Mouse (Mus musculus) embryonic facial prominence, embryonic 11.5 days (tissue): ENCODE measurements around the gene Inca1. TPM values are rescaled to one million over a fixed set of nuclear protein-coding genes. Genes with fewer than 3 reads are reported as not detected.

Source experiments
- ATAC-seq: fragments of 200-750 bp; cut with Nextera tagmentation; replicated peaks from 2 replicates; pipeline ENCODE4 v1.8.0; 2017; ENCODE audit warnings: low read depth; ENCODE audit not compliant: insufficient number of reproducible peaks, low FRiP score, low TSS enrichment
- DNase-seq: peaks from one replicate; pipeline ENCODE4 v3.0.0-alpha.2; 2015; ENCODE audit warnings: low spot score
- H3K27ac ChIP-seq: fragments of 300-500 bp; sonication (generic); replicated peaks from 2 replicates; pipeline ENCODE4 v1.5.1; 2014; ENCODE audit warnings: mild to moderate bottlenecking, low read depth, low read length, control low read depth
- H3K27me3 ChIP-seq: fragments of 300-500 bp; sonication (generic); 2 replicates; pipeline ENCODE4 v1.6.1; 2014; ENCODE audit warnings: mild to moderate bottlenecking, low read length, moderate library complexity, mixed read lengths; ENCODE audit not compliant: control insufficient read depth, insufficient read depth
- H3K36me3 ChIP-seq: fragments of 300-500 bp; sonication (generic); replicated peaks from 2 replicates; pipeline ENCODE4 v1.6.1; 2014; ENCODE audit warnings: low read depth, mild to moderate bottlenecking, low read length, moderate library complexity, mixed read lengths; ENCODE audit not compliant: control insufficient read depth, insufficient read depth
- H3K4me1 ChIP-seq: fragments of 300-500 bp; sonication (generic); 2 replicates; pipeline ENCODE4 v1.6.1; 2014; ENCODE audit warnings: low read length, mixed read lengths; ENCODE audit not compliant: control insufficient read depth, insufficient read depth
- H3K4me2 ChIP-seq: fragments of 300-500 bp; sonication (generic); 2 replicates; pipeline ENCODE4 v1.6.1; 2014; ENCODE audit warnings: low read depth, mild to moderate bottlenecking, control low read depth, low read length, moderate library complexity
- H3K4me3 ChIP-seq: fragments of 300-500 bp; sonication (generic); 2 replicates; pipeline ENCODE4 v1.5.1; 2014; ENCODE audit warnings: low read depth, low read length, control low read depth
- H3K9ac ChIP-seq: fragments of 300-500 bp; sonication (generic); replicated peaks from 2 replicates; pipeline ENCODE4 v1.6.1; 2014; ENCODE audit warnings: mild to moderate bottlenecking, control low read depth, low read length
- H3K9me3 ChIP-seq: fragments of 300-500 bp; sonication (generic); replicated peaks from 2 replicates; pipeline ENCODE4 v1.6.1; 2016; ENCODE audit warnings: mild to moderate bottlenecking, low read length, inconsistent platforms, mixed read lengths; ENCODE audit not compliant: control insufficient read depth
- WGBS: fragments of 180-500 bp; shearing (Covaris S2); extraction: QIAGEN DNeasy Blood & Tissue Kit; methylation state at CpG from one replicate; pipeline ENCODE4 v1.1.7; 2014; 5-methylcytosine and 5-hydroxymethylcytosine counted together
- polyA plus RNA-seq: library from polyadenylated mRNA; unstranded; fragments of >200 nt; fragmentation: Nextera tagmentation; extraction: Ambion mirVana; gene quantifications from 2 replicates; pipeline ENCODE4 v1.2.1, GENCODE M21; 2014

Gene Inca1
- polyA plus RNA-seq, 1 experiment from 2014 or later, result 0.73 TPM

GRCm38 (mm10) chr11:70657573-70657972 is 42.4 kb downstream of the Inca1 start:
- Histone ChIP-seq H3K4me3 (no peak overlapping the region), H3K9ac (0 out of 2 replicates have a peak overlapping the region, but pooled peaks have one; percentile 7), H3K4me1 (peaks cover 9% of the 10 kb centered on the region), H3K27ac (peak overlapping the region; percentile 97; the same call in 1 of the 2 replicates), H3K36me3 (peaks cover 3% of the 10 kb centered on the region), H3K9me3 (no peaks in the 10 kb centered on the region), H3K4me2 (peak overlapping the region; percentile 95; the same call in 1 of the 2 replicates), H3K27me3 (no peaks in the 10 kb centered on the region)
- DNase-seq (no peak), ATAC-seq (no peak)
- 47% methylated on average over 6 of the region's 6 CpGs for WGBS

- peak within 1 kb of the TSS; percentile 97 for H3K27ac ChIP-seq
- peaks cover 9% of the 10 kb centered on the region for H3K4me1 ChIP-seq
- H3K27me3 ChIP-seq, result no peaks in the 10 kb centered on the region
- peaks cover under 1% of the 10 kb centered on the region for H3K36me3 ChIP-seq
- peak within 1 kb of the TSS; percentile 97 for H3K9ac ChIP-seq
- peak within 1 kb of the TSS; percentile 100 for H3K4me3 ChIP-seq
- 4% methylated on average over 3 of the region's 3 CpGs for WGBS
- H3K9me3 ChIP-seq, result no peaks in the 10 kb centered on the region
- H3K4me2 ChIP-seq, result peak within 1 kb of the TSS; percentile 95
- ATAC-seq (no peak), DNase-seq (no peak)
Observed at GRCm38 (mm10) chr11:70656964-70657363, 43.0 kb downstream of the Inca1 start, which contains the start of gene Eno3. Gene Eno3, plus strand, starts transcription at chr11:70657202.

GRCm38 (mm10) chr11:70656456-70656927 is 43.5 kb downstream of the Inca1 start:
- peaks cover under 1% of the 10 kb centered on the region; the same call in 1 of the 2 replicates for H3K36me3 ChIP-seq
- peak overlapping the region; percentile 100 for H3K4me3 ChIP-seq
- H3K27me3 ChIP-seq, result no peaks in the 10 kb centered on the region
- H3K27ac ChIP-seq, result peak overlapping the region; percentile 97
- ATAC-seq (peak; percentile 31; the same call in 1 of the 2 replicates), DNase-seq (peak; percentile 80)
- H3K4me2 ChIP-seq, result peak overlapping the region; percentile 95
- H3K9me3 ChIP-seq, result no peaks in the 10 kb centered on the region
- WGBS, result 4% methylated on average over 16 of the region's 16 CpGs
- peak overlapping the region; percentile 97 for H3K9ac ChIP-seq
- H3K4me1 ChIP-seq, result peaks cover 9% of the 10 kb centered on the region

GRCm38 (mm10) chr11:70655571-70656455 is 44.1 kb downstream of the Inca1 start:
- H3K9me3 ChIP-seq, result no peaks in the 10 kb centered on the region
- peaks cover 9% of the 10 kb centered on the region for H3K4me1 ChIP-seq
- H3K9ac ChIP-seq, result peak overlapping the region; percentile 97
- peak; percentile 20 for ATAC-seq
- H3K36me3 ChIP-seq, result peaks cover 7% of the 10 kb centered on the region
- peak; percentile 69 for DNase-seq
- H3K27me3 ChIP-seq, result no peaks in the 10 kb centered on the region
- peak overlapping the region; percentile 100 for H3K4me3 ChIP-seq
- peak overlapping the region; percentile 95 for H3K4me2 ChIP-seq
- under 1% methylated on average over 61 of the region's 61 CpGs for WGBS
- peak overlapping the region; percentile 97 for H3K27ac ChIP-seq

GRCm38 (mm10) chr11:70654923-70655570 is 44.9 kb downstream of the Inca1 start:
- peak overlapping the region; percentile 100 for H3K4me3 ChIP-seq
- H3K4me1 ChIP-seq, result peaks cover 9% of the 10 kb centered on the region

GRCm38 (mm10) chr11:70654198-70654922 is 45.6 kb downstream of the Inca1 start, which contains the start of gene Pfn1:
Gene Pfn1, minus strand, starts transcription at chr11:70654644.
- Histone ChIP-seq H3K4me3 (peak within 1 kb of the TSS; percentile 100), H3K4me1 (peaks cover 9% of the 10 kb centered on the region), H3K27ac (peak within 1 kb of the TSS; percentile 97), H3K27me3 (no peaks in the 10 kb centered on the region), H3K9me3 (no peaks in the 10 kb centered on the region), H3K9ac (peak within 1 kb of the TSS; percentile 97), H3K4me2 (peak within 1 kb of the TSS; percentile 95), H3K36me3 (peaks cover 17% of the 10 kb centered on the region)
- DNase-seq (peak; percentile 91), ATAC-seq (peak; percentile 26)
- 0% methylated on average over 52 of the region's 61 CpGs for WGBS

More at GRCm38 (mm10) chr11:70654923-70655570, 44.9 kb downstream of the Inca1 start:
- H3K9me3 ChIP-seq, result no peaks in the 10 kb centered on the region
- peaks cover 13% of the 10 kb centered on the region for H3K36me3 ChIP-seq
- ATAC-seq, result peak; percentile 37
- DNase-seq, result peak; percentile 89
- WGBS, result 0% methylated on average over 43 of the region's 48 CpGs
- peak overlapping the region; percentile 95 for H3K4me2 ChIP-seq
- peak overlapping the region; percentile 97 for H3K9ac ChIP-seq
- peak overlapping the region; percentile 97 for H3K27ac ChIP-seq
- H3K27me3 ChIP-seq, result no peaks in the 10 kb centered on the region

- ATAC-seq (peak; percentile 26), DNase-seq (peak; percentile 79)
- peaks cover 9% of the 10 kb centered on the region for H3K4me1 ChIP-seq
- under 1% methylated on average over 59 of the region's 63 CpGs for WGBS
- peak overlapping the region; percentile 95 for H3K4me2 ChIP-seq
- peaks cover 17% of the 10 kb centered on the region for H3K36me3 ChIP-seq
- H3K4me3 ChIP-seq, result peak overlapping the region; percentile 100
- no peaks in the 10 kb centered on the region for H3K9me3 ChIP-seq
- peak overlapping the region; percentile 97 for H3K9ac ChIP-seq
- no peaks in the 10 kb centered on the region for H3K27me3 ChIP-seq
- H3K27ac ChIP-seq, result peak overlapping the region; percentile 97
Observed at GRCm38 (mm10) chr11:70653345-70654197, 46.4 kb downstream of the Inca1 start.
